Comparison of ENCODE assay signal across 17 mouse cellular contexts in the genomic region with DNA sequence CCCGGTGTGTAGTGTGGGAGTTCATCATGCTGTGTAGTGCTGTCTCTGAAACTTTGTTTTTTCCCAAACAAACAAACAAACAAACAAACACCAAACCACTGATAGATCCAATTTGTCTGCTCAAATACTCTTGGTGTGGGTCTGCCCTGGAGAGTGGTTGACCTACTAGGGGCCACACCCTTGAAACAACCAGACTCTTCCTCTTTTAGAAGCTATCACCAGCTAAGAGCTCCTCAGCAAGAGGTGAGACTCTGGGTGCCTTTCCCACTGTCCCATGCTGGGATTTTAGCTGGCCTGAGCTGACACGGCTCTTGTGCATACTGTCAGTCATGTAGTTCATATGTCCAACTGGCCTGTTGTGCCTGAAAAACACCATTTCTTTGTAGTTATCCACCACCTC.
"Had no signal": no experiment of that assay in that cellular context is flagged by ENCODE, and none has a peak within 500 bp of the region (broad histone marks: within the 10 kb centered on the region; RNA-seq: fewer than 3 reads in every experiment).

No protein-coding gene starts in this region.

- H3K27me3 ChIP-seq: midbrain, embryonic 13.5 days; neural tube, embryonic 13.5 days; neural tube, embryonic 15.5 days; stomach, embryonic 15.5 days had no signal

- ATAC-seq: midbrain, embryonic 13.5 days; midbrain, embryonic 16.5 days had no signal

- H3K9ac ChIP-seq: lung, embryonic 14.5 days; midbrain, embryonic 13.5 days; neural tube, embryonic 13.5 days; neural tube, embryonic 15.5 days; stomach, embryonic 15.5 days had no signal

- H3K9me3 ChIP-seq: midbrain, embryonic 10.5 days; midbrain, embryonic 13.5 days; neural tube, embryonic 13.5 days; neural tube, embryonic 15.5 days; stomach, embryonic 15.5 days had no signal

- H3K4me3 ChIP-seq: midbrain, embryonic 10.5 days; midbrain, embryonic 13.5 days; myocyte; neural tube, embryonic 13.5 days; neural tube, embryonic 15.5 days; stomach, embryonic 15.5 days had no signal

- H3K27ac ChIP-seq: midbrain, embryonic 10.5 days; midbrain, embryonic 13.5 days; neural tube, embryonic 13.5 days; neural tube, embryonic 15.5 days; stomach, embryonic 15.5 days; stomach, postnatal 0 days had no signal

- H3K36me3 ChIP-seq: midbrain, embryonic 10.5 days; midbrain, embryonic 13.5 days; stomach, embryonic 15.5 days had no signal

- H3K4me1 ChIP-seq: midbrain, embryonic 13.5 days; neural tube, embryonic 13.5 days; neural tube, embryonic 15.5 days had no signal

- DNase-seq: lung, adult 18-20 months; lung, embryonic 14.5 days; lung, postnatal 10 days; lung, postnatal 4 days; retina, postnatal 1 day; right cerebral cortex, postnatal 25 days; thymus, adult 2 months; thymus, postnatal 25 days; thymus, postnatal 4 days had no signal
